Mouse (Mus musculus) limb, embryonic 14.5 days (tissue): ENCODE measurements at regions not wholly inside any gene's neighbourhood (a gene's known extent, or its start where the extent isn't known, plus 50 kb on each side); places are given as distances from the start of the nearest gene placed in this dataset.

Experiments
- ATAC-seq: fragments of 200-750 bp; cut with Nextera tagmentation; 2 replicates; pipeline ENCODE4 v1.8.0; 2017; ENCODE audit warnings: low read depth, moderate number of reproducible peaks, moderate TSS enrichment; ENCODE audit not compliant: low FRiP score
- DNase-seq: peaks from one replicate; pipeline ENCODE4 v3.0.0-alpha.2; 2015; ENCODE audit warnings: low spot score
- H3K27ac ChIP-seq: fragments of 300-500 bp; sonication (generic); replicated peaks from 2 replicates; pipeline ENCODE4 v1.5.1; 2014; ENCODE audit warnings: low read depth, mild to moderate bottlenecking, low read length, moderate library complexity, mixed read lengths
- H3K27me3 ChIP-seq: fragments of 300-500 bp; sonication (generic); 2 replicates; pipeline ENCODE4 v1.6.1; 2014; ENCODE audit warnings: low read length, mixed read lengths; ENCODE audit not compliant: control insufficient read depth, insufficient read depth
- H3K36me3 ChIP-seq: fragments of 300-500 bp; sonication (generic); 2 replicates; pipeline ENCODE4 v1.6.1; 2014; ENCODE audit warnings: mild to moderate bottlenecking, low read length, moderate library complexity, mixed read lengths; ENCODE audit not compliant: control insufficient read depth, insufficient read depth
- H3K4me1 ChIP-seq: fragments of 300-500 bp; sonication (generic); 2 replicates; pipeline ENCODE4 v1.6.1; 2014; ENCODE audit warnings: antibody characterized with exemption, low read length, mixed read lengths; ENCODE audit not compliant: control insufficient read depth, insufficient read depth
- H3K4me2 ChIP-seq: fragments of 300-500 bp; sonication (generic); replicated peaks from 2 replicates; pipeline ENCODE4 v1.6.1; 2014; ENCODE audit warnings: low read depth, mild to moderate bottlenecking, low read length, moderate library complexity; ENCODE audit not compliant: severe bottlenecking
- H3K4me3 ChIP-seq: fragments of 300-500 bp; sonication (generic); replicated peaks from 2 replicates; pipeline ENCODE4 v1.5.1; 2014; ENCODE audit warnings: low read length
- H3K9ac ChIP-seq: fragments of 300-500 bp; sonication (generic); 2 replicates; pipeline ENCODE4 v1.6.1; 2014; ENCODE audit warnings: mild to moderate bottlenecking, low read depth, low read length, moderate library complexity; ENCODE audit not compliant: severe bottlenecking
- H3K9me3 ChIP-seq: fragments of 300-500 bp; sonication (generic); 2 replicates; pipeline ENCODE4 v1.6.1; 2016; ENCODE audit warnings: low read length; ENCODE audit not compliant: control insufficient read depth
- POLR2A ChIP-seq: fragments of 200-500 bp; IDR thresholded peaks from 2 replicates; pipeline ENCODE4 v1.8.0; 2012; ENCODE audit warnings: inconsistent platforms, mild to moderate bottlenecking, moderate library complexity, borderline replicate concordance; ENCODE audit not compliant: insufficient read depth, insufficient read length; ENCODE audit errors: extremely low read depth
- WGBS: fragments of 180-500 bp; shearing (Covaris S2); extraction: QIAGEN DNeasy Blood & Tissue Kit; methylation state at CpG from one replicate; pipeline ENCODE4 v1.1.7; 2014; 5-methylcytosine and 5-hydroxymethylcytosine counted together

DNA sequence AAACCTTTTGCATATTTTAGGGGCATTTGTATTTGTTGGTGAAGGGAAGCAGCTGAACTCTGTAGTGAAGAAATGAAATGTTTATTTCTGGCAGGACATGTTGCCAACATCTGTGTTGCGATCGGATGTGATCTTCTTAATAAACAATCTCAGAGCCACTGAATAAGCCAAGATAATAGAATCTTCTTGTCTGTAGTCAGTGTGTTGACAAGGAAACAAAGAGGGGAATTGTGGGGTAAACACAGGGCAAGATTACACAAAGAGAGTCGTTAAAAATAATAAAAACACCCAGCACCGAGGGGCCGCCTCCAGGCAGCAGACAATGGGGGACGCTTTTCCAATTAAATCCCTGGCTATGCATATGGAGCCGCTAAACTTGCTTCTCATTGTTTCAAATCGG is 234.4 kb downstream of the Etnk1 start:
- no peak overlapping the region for H3K4me2 ChIP-seq
- ATAC-seq (no peak), DNase-seq (no peak)
- TF ChIP-seq POLR2A, result no peak
- H3K27ac ChIP-seq, result no peak overlapping the region
- H3K9me3 ChIP-seq, result no peaks in the 10 kb centered on the region
- no peaks in the 10 kb centered on the region for H3K4me1 ChIP-seq
- H3K36me3 ChIP-seq, result no peaks in the 10 kb centered on the region
- no peak overlapping the region for H3K4me3 ChIP-seq
- H3K27me3 ChIP-seq, result no peaks in the 10 kb centered on the region
- H3K9ac ChIP-seq, result no peak overlapping the region
- 43% methylated on average over 8 of the region's 8 CpGs for WGBS

DNA sequence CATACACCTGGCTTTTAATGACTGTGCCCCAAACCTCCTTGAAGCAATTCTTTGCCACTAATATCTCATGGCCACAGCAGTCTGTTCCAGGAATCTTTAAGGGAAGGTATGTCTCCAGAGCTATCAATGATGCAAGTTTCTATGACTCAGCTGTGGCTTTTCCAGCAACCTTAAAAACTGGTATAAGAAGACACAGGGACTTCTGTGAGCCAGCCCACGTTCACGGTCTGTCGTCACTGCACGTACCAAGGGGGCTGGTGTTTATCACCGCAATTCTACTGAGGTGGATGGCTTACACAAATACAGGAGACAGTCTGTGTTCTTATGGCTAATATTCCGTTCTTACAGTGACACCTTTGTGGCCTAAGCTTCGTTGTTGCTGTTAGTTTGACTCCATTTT is 234.9 kb downstream of the Etnk1 start:
- 73% methylated on average over 7 of the region's 7 CpGs for WGBS
- no peak for DNase-seq

DNA sequence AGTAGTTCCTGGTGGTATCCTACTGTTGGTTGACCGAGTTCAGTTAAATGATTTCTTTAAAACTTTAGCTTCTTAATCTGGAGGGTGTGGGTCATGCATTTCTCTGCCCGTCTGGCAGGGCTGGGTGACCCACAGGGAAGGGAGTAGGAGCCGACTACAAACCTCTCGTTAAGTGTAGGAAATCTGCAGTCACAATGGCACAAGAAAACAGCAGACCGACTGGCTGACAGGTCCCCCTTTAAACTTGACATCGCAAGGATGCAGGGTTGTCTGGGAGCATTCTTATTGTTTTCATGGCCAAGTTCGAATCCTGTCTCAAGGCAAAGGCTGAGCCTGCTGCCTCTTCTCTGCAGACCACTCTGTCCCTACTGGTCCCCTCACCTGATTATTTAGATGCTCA is 235.7 kb downstream of the Etnk1 start:
- no peaks in the 10 kb centered on the region for H3K4me1 ChIP-seq
- no peaks in the 10 kb centered on the region for H3K36me3 ChIP-seq
- H3K4me3 ChIP-seq, result no peak overlapping the region
- ATAC-seq (no peak), DNase-seq (no peak)
- H3K9me3 ChIP-seq, result no peaks in the 10 kb centered on the region
- H3K27me3 ChIP-seq, result no peaks in the 10 kb centered on the region
- H3K9ac ChIP-seq, result no peak overlapping the region
- WGBS, result 74% methylated on average over 7 of the region's 7 CpGs
- H3K27ac ChIP-seq, result no peak overlapping the region
- no peak overlapping the region for H3K4me2 ChIP-seq
- TF ChIP-seq POLR2A, result no peak

More for the DNA sequence above, 234.9 kb downstream of the Etnk1 start:
- ATAC-seq, result no peak
- no peaks in the 10 kb centered on the region for H3K9me3 ChIP-seq
- no peak overlapping the region for H3K27ac ChIP-seq
- H3K36me3 ChIP-seq, result no peaks in the 10 kb centered on the region
- no peaks in the 10 kb centered on the region for H3K27me3 ChIP-seq
- H3K4me1 ChIP-seq, result no peaks in the 10 kb centered on the region
- H3K4me2 ChIP-seq, result no peak overlapping the region
- H3K4me3 ChIP-seq, result no peak overlapping the region
- H3K9ac ChIP-seq, result no peak overlapping the region
- no peak for TF ChIP-seq POLR2A

DNA sequence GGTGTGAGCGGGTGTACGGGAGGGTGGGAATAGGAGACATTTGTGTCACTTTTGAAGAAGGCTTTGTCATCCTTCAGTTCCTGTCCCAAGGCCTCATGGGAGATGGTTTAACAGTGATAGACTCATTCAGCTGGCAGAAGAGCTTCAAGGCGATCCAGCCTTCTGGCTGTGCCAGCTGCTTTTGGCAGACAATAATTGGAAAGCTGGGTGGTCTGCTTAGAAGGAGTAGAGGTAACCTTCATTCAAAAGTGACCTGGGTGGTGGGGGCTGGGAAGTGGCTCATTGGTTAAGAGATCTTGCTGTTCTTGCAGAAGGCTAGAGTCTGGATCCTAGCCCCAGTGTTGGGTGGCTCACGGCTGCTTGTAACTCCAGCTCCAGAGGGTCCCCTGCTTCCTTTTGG is 237.5 kb downstream of the Etnk1 start:
- no peak overlapping the region for H3K27ac ChIP-seq
- no peaks in the 10 kb centered on the region for H3K27me3 ChIP-seq
- no peak overlapping the region for H3K4me2 ChIP-seq
- no peak overlapping the region for H3K9ac ChIP-seq
- no peak overlapping the region for H3K4me3 ChIP-seq
- no peak for TF ChIP-seq POLR2A
- no peaks in the 10 kb centered on the region for H3K36me3 ChIP-seq
- DNase-seq (no peak), ATAC-seq (no peak)
- no peaks in the 10 kb centered on the region for H3K9me3 ChIP-seq
- H3K4me1 ChIP-seq, result no peaks in the 10 kb centered on the region
- 85% methylated on average over 4 of the region's 4 CpGs for WGBS

DNA sequence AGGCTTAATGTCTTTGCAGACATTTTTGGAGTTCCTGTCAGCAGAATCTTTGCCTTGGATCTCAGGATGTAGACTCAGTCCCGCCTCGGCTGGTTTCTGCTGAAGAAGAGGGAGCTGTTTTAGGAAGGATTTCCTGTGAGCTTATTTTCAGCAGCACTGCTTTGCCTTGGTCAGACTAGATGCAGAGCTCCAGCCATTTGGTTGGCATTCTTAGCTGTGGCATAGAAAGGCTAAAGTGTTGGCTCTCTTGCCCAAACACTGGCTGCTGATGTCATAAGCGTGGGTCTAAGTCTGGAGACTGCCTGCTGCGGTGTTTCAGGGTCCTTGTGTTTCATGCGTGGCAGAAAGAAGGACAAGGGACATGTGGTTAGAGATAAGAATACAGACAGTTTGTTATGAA is 245.0 kb downstream of the Etnk1 start:
- H3K4me2 ChIP-seq, result no peak overlapping the region
- H3K27ac ChIP-seq, result no peak overlapping the region
- no peaks in the 10 kb centered on the region for H3K36me3 ChIP-seq
- ATAC-seq (no peak), DNase-seq (no peak)
- no peak overlapping the region for H3K4me3 ChIP-seq
- TF ChIP-seq POLR2A, result no peak
- no peak overlapping the region for H3K9ac ChIP-seq
- no peaks in the 10 kb centered on the region for H3K9me3 ChIP-seq
- WGBS, result 88% methylated on average over 5 of the region's 5 CpGs
- H3K27me3 ChIP-seq, result no peaks in the 10 kb centered on the region
- H3K4me1 ChIP-seq, result no peaks in the 10 kb centered on the region

DNA sequence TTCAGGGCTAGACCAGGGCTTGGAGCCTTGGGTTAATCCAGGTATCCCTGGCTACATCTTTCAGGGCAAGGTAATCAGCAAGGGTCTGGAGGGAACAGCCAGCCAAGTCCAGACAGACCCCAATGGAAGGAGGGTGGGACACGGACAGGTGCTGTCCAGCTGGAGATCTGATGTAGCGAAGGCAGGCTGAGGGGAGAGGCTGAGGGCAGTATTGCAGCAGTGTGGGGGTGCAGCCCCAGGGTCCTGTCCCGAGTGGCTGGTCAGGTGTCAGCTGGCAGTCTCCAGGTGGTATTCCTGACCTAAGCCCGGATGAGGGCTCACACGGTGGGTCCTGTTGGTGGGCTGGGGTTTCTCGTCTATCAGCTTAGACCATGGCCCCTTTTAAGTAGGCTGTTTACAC is 245.7 kb downstream of the Etnk1 start:
- Histone ChIP-seq H3K27me3 (no peaks in the 10 kb centered on the region), H3K36me3 (no peaks in the 10 kb centered on the region), H3K9me3 (peaks cover 2% of the 10 kb centered on the region; the same call in 1 of the 2 replicates), H3K4me2 (no peak overlapping the region), H3K4me3 (no peak overlapping the region), H3K4me1 (no peaks in the 10 kb centered on the region), H3K9ac (no peak overlapping the region), H3K27ac (no peak overlapping the region)
- 84% methylated on average over 6 of the region's 6 CpGs for WGBS
- no peak for DNase-seq
- no peak for ATAC-seq
- no peak for TF ChIP-seq POLR2A
